Mouse (Mus musculus): ENCODE results near the gene Sh2d3c.

Sh2d3c gene

DNA sequence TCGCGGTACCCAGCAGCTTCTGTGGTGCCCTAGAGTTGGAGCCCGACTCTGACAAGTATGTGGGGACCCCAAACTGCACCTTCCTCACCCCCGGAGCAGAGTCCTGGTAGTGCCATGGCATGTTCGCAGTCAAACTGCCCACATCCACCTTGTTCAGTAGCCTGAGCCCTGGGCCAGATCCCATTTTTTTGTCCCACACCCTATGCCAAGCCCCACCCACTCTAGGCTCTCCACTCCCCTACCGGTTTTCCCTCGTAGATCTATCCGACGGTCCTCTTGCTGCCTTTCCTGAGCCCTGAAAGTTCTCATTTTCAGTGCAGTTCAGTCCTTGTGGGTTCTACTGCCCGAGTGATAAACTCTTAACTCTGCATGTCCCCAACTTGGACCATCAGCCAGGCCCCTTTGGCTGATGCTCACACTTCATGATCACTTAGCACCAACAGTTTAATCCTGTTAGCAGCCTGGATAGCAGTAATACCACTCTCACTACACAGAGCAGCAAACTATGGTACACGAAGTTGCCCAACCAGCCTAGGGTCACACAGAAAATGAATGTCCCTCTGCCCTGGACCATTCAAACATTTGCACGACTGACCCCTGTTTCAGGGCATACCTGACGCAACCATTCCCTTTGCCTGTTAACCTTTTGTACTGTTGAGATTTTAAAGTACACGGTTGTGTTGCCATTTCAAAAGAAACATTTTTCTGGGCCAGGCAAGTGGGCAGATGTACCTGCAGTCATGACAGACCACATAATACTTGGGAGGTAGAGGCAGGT, 19.7 kb upstream of the Sh2d3c start:
- DNase-seq = peak; percentile 67

DNA sequence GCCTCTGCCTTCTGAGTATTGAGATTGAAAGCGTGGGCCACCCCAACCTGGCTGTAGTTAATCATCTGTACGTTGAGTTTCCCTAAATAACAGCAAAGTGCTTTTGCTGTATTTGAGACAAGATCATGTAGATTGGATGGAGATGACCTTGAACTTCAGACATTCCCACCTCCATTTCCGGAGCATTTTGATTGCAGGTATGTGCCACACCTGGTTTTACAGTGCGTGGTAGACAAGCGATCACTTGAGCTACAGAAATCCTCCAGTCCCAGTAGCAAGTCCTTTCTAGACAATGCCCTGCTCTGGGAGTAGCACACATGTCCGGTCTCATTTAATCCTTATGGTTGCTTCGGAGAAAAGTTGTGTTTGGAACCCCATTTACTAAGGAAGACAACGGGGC, 17.8 kb upstream of the Sh2d3c start:
- no peak for DNase-seq

DNA sequence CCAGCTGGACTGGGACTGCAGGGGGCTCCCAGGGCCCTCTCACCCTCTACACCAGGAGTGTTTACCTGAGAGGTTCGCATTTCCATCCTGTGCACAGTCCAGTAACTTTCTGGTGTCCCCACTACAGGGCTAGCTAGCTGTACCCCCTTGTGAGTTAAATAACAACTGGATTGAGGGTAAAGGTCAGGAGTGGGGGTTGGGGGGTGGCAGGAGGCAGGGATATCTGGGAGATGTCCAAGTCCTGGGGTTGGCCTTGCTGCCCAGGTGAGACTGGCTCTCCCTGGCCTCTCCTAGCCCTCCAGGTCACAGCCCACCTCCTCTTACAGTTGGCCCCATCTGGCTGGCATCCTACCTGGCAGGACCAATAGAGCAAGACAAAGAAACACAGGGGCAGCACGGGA, 16.8 kb upstream of the Sh2d3c start, which contains the start of gene Fpgs:
Gene Fpgs, minus strand, starts transcription at position 125 of the 401 bp plus-strand sequence.
- DNase-seq = peak; percentile 96

DNA sequence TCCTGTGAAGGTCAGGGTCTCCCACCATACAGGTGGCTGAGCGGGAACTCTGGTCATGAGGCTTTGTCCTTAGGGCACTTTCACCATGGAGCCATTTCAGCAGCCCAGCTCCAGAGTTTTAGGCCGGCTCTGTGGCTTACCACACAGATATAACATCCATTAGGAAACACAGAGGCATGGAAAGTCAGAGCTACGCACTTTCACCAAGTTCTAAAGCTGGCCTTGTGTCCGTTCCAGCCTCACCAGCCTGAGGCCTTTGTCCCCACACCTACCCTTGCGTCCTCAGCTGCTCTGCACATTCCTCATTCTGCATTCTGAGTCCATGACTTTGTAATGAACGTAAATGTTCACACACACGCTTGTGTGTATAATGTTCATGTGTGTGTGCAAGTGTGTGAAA, 15.8 kb upstream of the Sh2d3c start:
- no peak for DNase-seq

DNA sequence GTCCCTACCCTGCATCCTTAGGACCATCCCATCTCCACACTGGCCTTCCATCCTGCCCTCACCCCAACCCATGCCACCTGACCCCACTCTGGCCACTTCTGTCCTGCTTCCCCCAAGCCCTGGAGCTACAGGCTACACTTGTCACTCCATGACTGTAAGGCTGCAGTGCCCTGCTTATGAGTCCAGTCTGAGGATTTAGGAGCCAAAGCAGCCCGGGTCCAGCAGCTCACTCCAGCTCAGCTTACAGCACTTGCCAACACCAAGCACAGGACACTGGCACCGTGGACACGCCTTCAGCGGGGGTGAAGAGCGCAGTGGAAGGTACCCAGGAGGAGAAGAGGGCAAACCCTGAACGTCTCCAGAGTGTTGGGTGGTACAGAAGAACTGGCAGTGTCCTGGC, 13.9 kb upstream of the Sh2d3c start:
- no peak for DNase-seq

DNA sequence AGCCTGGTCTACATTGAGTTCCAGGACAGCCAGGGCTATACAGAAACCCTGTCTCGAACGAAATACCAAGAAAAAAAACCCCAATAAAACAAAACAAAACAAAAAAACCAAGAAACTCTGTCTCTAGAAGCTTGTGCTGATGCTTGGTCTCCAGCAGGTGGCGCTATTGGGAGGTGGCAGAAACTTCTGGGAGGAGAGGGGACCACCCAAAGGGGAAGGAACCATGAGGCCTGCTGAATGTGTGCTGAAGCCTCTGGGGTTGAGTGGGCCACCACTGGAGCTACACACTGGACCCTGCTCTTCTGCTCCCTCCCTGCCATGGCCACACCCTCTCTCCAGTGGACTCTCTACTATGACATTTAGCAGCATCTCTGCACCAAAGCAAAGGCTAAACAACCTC, 12.2 kb upstream of the Sh2d3c start:
- no peak for DNase-seq

DNA sequence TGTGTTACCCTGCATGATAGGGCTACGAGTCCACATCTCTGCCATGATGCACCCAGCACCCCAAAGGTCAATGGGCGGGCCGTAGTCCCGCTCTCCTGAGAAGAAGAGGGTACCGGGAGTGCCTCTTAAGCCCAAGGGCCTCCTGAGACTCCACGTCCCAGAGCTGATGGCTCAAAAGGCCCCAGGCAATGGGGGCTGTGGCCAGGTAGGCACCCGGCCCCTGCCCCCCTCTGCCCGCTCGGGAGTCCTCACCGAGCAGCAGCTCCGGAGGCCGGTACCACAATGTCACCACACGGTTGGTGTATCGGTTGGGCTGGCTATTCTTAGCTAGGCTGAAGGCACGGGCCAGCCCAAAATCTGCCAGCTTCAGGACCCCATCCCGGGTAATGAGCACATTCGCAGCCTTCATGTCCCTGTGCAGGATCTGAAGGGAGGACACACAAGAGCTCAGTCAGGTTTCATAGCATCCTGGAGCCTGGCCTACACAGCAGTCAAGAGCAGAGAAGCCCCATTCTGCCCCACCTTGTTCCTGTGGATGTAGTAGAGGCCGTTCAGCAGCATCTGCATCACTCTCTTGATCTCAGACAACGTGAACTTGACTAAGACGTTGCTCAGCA, 11.2 kb upstream of the Sh2d3c start:
- DNase-seq = no peak

DNA sequence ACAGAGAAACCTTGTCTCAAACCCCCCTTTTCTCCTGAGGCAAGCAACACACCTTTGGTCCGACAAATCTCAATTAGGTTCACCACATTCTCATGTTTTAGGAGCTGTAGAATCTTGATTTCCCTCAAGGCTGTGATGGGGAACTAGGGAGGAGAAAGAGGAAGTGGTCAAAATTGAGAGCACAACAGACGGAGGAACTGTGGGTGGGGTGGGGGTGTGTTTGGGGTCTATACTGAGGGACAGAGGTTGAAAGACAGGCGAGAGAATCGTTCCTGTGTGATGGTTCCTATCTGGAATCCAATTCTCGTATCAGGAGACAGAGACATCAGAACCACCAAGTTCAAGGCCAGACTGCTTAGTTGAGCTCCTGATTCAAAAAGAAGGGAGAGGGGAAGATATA, 10.4 kb upstream of the Sh2d3c start:
- DNase-seq = no peak

DNA sequence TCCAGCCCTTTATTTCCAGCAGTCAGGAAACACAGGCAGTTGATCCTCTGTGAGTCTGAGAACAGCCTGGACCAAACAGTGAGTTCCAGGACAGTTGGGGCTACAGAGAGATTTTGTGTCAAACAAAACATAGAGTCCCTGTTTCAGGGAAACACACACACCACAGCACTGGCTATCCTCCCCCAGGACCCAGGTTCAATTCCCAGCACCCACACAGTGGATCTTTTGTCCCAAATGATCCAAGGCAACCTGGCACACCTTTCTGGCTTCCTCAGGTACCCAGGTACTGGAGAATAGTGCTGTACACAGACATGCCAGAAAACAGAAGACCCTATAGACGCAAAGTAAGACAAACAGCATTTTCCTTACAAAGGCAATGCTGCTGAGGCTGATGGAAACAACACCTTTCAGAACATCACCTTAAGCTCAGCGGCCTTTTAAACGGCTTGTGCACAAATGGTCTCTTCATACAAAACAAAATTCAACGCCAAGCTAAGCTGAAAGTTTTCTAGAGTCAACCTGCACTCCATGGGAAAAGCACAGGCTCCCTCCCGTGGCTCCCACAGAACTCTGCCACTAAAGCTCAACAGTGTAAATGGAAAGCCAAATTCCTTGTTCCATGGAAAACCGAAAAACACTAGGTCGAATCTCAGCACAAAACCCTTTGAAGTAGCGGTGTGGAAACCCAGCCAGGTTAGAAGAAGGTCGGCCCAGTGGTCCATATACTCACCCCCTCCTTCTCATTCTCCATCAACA, 9.4 kb upstream of the Sh2d3c start:
- no peak for DNase-seq

DNA sequence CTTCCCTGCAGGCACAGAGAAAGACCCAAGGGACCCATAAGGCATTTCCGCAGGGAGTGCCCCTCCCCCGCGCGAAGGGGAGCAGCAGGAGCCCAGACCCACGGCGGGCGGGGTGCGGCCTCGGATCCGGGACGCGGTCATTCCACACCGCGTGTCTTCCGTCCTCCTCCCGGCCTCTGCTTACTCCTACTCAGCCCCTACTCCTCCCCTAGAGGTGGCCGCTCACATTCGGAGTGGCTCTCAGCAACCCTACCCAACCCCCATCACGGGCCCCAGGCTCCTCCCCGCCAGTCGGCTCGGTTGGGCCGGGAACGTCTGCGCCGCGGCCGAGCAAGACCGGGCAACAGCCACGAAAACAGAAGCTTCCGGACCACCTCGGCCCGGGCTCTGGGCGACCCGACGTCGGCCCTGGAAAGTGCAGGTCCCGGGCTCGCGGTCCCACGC, 8.7 kb upstream of the Sh2d3c start:
- peak; percentile 85 for DNase-seq

DNA sequence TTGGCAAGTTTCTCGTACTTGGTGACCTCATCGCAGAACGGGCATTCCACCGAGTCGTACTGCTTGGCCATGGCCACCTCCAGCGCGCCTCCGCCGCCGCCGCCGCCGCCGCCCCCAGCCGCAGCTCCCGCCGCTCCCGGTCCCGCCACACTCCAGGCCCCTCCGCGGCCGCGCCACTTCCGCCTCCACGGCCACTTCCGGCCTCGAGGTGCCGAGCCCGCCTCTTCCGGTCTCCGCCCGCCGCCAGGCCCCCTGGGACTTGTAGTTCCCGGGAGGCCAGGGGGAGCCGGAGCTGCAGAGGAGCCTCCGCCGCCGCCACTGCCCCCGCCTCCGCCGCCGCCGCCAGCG, 8.3 kb upstream of the Sh2d3c start:
- peak; percentile 95 for DNase-seq

DNA sequence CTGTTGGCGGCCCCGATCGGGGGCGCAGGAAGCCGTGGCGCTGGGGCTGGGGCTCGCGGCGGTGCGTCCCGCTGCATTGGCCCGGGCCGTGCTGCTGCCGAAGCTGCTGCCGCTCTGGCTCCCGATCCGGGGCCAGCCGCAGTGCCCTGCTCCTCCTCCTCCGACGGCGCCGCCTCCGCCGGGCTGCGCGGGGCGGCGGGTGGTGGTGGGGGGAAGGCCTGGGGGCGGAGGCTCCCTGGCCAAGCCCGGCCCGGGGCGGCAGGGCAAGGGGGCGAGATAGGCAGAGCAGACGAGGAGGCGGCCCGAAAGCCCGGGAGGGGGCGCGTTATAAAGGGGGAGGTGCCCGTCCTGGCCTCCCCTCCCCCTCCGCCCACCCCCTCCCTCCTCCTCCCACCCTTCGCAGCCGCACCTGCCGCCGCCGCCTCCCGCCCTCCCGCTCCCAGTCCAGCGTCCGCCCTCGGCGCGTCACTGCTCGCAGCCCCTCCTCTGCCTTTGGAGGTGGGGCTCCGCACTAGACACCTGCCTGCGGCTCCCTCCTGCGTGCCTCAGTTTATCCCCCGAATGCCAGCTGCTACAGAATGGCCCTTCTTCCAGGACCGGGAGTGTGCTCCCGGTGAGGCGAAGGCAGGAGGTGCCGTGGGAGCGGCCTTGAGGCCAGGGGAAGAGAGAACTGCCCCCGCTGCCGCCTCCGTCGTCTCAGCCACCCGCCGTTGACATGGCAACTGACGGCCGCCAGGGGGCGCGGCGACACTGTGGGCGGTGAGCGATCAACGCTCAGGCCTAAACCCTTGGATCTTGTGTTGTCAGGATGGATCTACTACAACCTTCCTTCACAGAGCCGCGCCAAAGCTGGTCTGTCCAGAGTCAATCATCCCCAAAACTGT, 7.7 kb upstream of the Sh2d3c start, which contains the start of gene Cdk9:
Gene Cdk9, minus strand, starts transcription at position 143 of the 884 bp plus-strand sequence.
- peak; percentile 94 for DNase-seq

DNA sequence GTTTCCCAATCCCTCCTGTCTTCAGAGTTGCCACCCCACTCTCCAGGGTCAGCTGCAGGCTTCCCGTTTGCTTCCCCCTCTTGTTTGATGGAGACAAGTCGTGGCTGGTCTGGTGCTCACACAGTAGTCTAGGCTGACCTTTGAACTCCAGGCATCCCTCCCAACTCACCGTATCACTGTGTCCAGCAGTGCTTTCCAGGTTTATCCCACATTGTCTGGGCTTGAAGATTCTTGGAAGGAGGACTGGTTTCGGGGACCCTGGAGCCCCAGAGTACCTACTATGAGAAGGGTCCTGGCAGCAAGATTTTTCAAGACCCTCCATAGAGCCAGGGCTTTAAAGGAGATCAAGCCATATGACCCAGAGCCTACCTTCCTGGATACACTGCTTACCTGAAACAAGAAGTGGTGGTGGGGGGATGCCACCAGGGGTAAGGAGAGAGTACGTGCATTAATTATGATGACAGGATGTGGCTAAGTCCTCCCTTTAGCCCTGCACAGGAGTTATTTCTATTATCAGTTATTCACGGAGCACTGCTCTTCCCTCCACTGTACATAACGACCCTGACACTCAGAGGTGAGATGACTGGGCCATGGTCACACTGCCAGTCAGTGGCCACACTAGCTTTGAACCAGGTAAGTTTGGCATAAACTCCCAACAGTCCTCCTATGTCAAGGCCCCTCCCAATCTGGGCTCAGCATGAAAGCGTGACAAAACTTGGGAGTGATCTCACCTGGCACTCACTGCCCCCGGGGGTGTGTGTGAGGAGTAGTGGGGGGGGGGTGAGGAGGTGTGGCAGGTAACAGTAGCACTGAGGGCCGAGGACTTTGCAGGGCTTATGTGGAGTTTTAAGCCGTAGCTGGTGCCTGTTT, 6.5 kb upstream of the Sh2d3c start:
- no peak for DNase-seq

DNA sequence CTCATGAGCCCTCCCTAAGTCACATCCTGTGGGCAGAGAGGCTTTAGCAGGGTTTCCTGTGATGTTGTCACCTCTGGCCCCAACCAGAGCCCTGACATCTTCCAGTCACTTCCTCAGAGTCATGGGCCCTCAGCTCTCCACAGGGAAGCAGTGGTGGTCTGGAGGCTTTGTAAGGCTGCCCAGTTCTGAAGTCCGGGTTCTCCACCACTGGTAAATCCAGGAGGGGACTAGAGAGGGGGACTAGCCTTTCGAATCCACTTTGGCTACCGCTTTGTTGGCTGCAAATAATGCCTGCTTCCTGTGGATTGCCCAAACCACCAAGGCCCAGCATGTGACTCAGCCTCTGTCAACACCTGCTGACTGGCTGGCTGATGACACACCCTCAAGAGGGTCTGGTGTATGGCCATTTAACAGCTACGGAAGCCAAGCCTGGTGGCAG, 5.8 kb upstream of the Sh2d3c start:
- no peak for DNase-seq

DNA sequence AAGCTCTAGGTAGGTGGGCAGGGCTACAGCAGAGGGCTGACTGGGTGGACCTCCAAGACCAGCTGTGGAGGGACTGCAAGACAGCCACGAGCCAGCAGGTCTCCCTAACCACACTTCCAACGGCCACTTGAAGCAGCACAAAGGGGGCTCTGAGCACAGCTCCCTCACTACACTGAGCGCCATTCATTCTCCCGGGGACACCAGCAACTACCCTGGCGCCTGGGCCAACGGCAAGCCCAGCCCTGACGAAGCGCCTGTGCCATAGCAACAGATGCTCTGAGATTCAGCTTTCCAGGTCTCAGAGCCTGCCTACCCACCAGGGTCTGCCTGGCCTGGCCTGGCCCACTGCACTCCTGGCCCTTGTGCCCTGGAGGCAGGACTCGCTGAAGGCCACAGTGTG, 2.1 kb upstream of the Sh2d3c start:
- DNase-seq = no peak

DNA sequence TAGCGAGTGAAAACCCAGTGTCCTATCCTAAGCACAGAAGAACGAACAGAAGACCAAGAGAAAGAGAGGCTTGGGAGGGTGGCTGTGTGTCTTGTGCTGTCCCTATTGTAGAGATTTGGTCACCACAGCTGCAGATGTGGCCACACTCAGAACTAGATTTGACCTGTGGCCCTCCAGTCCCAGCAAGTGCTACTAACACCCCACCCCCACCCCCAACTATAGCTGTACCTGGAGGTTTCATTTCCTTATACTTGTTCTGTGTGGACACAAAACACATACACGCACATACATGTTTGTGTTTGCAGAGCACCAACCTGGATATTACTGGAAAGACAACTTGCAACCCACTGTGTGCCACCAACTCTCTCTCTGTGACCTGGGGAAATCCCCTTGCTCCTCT, 802 bp upstream of the Sh2d3c start:
- no peak for DNase-seq

DNA sequence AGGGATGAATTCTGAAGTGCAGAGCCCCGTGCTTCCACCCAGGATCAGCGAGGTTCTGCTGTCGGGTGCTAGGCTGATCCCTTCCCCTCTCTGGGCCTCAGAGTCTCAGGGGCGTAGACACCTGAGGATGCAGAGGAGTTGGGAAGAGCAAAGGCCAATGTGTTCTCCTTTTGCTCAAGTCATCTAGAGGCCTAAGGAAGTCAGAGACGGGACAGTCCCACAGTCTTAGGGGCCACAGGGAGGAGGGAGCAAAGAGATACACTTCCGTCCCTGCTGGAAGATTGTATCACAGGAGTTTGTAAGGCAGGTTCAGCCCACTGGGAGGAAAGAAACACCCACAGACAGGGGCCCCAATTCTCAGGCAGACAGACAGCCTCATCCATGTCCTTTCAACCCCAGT, 1.2 kb downstream of the Sh2d3c start:
- no peak for DNase-seq

DNA sequence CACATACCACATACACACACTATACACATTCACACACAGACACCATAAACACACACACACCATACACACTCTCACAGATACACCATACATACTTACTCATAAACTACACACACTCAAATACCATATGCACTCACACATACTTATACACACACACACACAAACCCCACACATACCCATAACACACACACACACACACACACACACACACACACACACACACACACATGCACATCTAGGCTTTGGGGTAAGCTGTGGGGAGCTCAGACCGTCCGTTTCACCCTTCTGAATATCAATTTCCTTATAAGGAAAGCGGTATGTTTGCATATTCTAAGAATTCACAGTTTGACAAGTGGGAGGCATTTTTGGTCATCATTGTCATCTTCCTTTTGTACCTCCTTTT, 1.7 kb downstream of the Sh2d3c start:
- no peak for DNase-seq

DNA sequence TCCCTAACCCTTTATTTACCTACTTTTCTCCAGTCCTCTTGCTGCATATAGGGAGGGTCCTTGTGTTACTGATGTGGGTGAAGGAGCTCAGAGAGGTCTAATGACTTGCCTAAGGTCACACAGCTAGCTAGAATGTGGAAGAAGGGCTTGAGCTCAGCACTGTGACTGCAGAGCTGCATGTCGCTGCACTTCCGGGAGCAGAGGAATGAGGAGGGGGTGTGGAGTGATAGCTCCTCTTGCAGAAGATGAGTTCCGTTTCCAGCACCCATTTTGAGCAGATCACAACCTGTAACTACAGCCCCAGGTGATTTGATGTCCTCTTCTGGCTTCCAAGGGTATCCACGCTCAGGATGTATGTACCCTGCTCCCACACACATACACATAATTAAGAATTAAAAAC, 3.3 kb downstream of the Sh2d3c start:
- DNase-seq = no peak

DNA sequence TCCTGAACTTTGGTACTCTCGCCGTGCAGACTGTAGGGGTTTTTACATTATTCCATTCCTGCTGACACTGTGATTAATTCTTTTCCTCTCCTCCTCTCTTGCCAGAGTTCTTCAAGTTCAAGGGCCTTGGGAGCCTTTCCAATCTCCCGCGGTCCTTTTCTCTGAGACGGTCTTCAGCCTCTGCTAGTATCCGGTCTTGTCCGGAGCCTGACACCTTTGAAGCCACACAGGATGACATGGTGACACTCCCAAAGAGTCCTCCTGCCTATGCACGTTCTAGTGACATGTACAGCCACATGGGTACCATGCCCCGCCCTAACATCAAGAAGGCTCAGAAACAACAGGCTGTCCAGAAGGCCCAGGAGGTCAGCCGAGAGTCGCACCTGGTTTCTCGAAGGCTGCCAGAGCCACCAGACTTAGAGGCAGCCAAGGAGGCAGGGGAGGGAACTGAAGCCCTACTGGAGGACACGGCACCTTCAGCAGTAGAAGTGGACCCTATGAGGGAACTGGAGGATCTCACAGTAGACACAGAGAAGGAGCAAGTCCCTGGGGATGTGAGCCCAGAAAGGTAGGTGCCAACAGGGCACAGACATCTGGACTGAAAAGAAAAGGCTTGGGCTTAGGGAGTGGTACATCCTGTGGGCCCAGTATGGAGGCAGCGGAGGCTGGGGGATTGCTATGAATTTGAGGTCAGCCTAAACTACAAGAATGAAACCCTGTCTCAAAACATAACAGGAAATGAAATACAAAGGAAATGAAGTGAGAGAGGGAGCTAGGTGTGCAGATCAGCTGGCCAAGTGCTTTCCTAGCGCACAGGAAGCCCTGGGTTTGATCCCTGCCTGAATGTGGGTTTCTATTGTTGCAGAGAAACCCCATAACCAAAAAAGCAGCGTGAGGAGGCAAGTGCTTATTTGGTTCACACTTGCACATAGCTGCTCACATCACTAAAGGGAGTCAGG, 4.3 kb downstream of the Sh2d3c start:
- DNase-seq = no peak

DNA sequence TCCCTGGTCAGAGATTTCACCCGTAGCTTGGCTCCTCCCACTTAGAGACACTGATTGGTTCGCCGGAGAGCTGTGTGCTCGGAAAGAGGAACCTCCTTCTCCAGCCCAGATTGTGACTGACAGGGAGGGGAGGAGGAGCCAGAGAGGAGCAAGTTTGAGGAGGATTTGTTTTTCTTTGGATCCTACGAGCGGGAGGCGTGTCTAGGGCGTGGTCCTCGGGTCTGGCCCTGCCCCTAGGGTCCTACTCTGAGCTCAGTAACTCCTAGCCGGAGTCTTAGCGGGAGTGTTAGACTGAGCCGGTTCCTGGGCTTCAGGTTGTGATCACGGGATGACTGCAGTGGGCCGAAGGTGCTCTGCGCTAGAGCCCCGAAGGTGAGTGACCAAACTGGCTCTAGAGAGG, 6.6 kb downstream of the Sh2d3c start:
- DNase-seq = peak; percentile 98
